Mouse (Mus musculus): ENCODE measurements at regions not wholly inside any gene's neighbourhood (a gene's known extent, or its start where the extent isn't known, plus 50 kb on each side); places are given as distances from the start of the nearest gene placed in this dataset.

DNA sequence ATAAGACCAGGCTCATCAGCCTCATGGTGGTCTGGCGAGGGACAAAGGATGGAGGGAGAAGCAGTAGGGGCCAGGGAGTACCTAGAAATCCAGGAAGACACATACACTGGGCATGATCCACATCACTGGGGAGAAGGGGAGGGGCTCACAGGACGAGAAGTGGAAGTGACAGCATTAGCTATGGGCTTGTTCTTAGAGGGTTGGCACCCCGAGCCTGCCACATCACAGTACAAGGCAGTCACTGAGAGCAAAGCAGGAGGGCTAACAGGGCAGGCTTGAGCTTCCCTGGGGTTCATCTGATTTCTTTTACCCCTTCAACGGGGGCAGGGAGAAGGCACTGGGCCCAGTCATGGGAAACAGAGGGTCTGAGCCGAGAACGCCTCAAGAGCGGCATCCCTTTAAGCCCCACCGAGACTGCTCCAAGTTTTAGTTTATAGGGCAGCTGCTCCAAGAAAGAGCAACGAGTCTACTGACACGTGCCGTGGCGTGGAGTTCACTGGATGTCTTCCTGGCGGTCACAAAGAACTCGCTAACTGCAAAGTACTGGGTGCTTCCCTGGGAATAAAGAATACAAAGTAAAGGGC, 115.1 kb upstream of the Foxn2 start:
- WGBS, result 12% methylated on average over 14 of the region's 14 CpGs
- Histone ChIP-seq H3K9me3 (peaks cover 4% of the 10 kb centered on the region), H3K36me3 (replicated peaks) (no peaks in the 10 kb centered on the region), H3K27me3 (peaks cover 64% of the 10 kb centered on the region), H3K9ac (no peak overlapping the region), H3K4me3 (replicated peaks) (no peak overlapping the region), H3K4me2 (peak overlapping the region; percentile 26), H3K27ac (peak overlapping the region; percentile 36; the same call in 1 of the 2 replicates), H3K4me1 (peaks cover 29% of the 10 kb centered on the region)
- peak; percentile 42; the same call in 1 of the 2 replicates for ATAC-seq (ENCODE audit: low FRiP score)

DNA sequence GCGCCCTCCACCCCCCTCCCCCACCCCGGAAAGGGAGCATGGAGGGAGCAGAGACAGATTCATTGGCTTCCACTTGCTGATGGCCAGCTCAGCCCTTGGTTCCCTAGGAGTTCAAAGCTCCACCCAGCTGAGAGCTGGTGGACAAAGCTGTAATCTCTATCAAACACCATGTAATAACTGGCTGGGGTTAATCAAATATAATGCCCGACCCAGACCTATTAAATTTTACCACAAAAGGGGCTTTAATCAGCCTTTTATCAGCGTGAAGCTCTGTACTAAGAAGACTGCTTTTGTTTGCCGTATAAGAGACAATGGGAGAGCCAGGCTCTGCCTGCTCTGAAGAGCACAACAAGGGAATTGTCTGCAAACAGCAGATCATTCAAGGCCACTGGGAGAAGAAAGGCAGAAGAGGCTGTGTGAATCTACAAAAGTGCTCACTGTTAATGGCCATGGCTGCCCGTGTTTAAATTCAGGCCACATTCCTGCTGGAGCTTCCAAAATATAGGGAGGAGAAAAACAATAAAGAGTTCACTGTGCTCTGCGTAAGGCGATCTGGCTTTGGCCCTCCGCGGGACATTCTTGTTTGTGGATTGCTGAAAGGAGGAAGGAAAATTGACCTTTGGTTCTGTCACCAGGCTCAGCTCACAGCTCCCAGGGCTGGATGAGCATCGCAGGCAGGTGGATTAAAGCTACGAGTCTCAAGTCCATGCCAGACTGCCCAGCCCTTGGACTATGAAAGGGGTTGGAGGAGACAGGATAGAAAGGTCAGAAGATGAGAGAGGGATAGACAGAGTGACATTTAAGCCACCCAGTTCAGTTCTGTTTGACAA, 114.4 kb upstream of the Foxn2 start:
- no peak overlapping the region for H3K9ac ChIP-seq
- peaks cover 29% of the 10 kb centered on the region for H3K4me1 ChIP-seq
- H3K27ac ChIP-seq, result peak overlapping the region; percentile 36; the same call in 1 of the 2 replicates
- peaks cover 69% of the 10 kb centered on the region for H3K27me3 ChIP-seq
- WGBS, result 7% methylated on average over 12 of the region's 12 CpGs
- H3K4me2 ChIP-seq, result peak overlapping the region; percentile 26
- ATAC-seq (ENCODE audit: low FRiP score), result peak; percentile 58
- no peaks in the 10 kb centered on the region for H3K36me3 ChIP-seq (replicated peaks)
- no peak overlapping the region for H3K4me3 ChIP-seq (replicated peaks)
- peaks cover 8% of the 10 kb centered on the region for H3K9me3 ChIP-seq

DNA sequence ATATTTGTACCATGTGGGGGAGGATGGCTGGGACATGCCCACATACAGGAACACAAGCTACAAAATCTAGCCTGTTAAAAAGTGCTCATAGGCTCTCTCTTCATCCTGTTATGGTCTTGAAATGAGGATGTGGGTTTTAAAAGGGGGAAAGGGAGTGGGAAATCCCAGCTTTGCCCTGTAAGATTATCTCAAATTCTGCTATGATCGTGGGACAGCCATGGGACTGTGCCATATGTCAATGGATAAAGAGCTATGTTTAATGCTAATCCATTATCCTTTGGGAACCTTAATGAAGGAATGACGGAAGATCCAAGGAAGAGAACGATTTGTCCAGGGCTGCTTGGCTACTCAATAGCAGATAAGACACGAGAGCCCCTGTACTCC, 113.8 kb upstream of the Foxn2 start:
- WGBS, result 75% methylated on average over 4 of the region's 4 CpGs
- Histone ChIP-seq H3K4me3 (replicated peaks) (no peak overlapping the region), H3K27me3 (peaks cover 66% of the 10 kb centered on the region), H3K4me1 (peaks cover 29% of the 10 kb centered on the region), H3K9ac (no peak overlapping the region), H3K27ac (no peak overlapping the region), H3K4me2 (0 out of 2 replicates have a peak overlapping the region, but pooled peaks have one; percentile 26), H3K36me3 (replicated peaks) (no peaks in the 10 kb centered on the region), H3K9me3 (peaks cover 9% of the 10 kb centered on the region)
- ATAC-seq (ENCODE audit: low FRiP score), result no peak

DNA sequence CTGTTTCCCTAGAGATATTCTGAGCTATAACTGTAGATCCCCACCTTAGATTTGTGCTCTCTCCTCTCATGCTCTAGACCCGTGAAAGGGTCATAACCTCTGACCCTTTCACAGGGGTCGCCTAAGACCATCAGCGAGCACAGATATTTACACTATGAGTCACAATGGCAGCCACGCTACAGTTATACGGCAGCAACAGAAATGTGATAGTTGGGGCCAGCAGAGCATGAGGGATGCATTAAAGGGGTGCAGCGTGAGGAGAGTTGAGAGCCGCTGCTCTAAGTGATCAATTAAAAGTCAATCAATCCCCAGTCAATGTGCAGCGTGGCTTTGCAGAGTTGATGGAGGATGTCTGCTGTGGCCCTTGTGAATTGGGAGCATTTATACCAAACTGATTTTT, 112.7 kb upstream of the Foxn2 start:
- ATAC-seq (ENCODE audit: low FRiP score), result no peak
- H3K27ac ChIP-seq, result no peak overlapping the region
- no peak overlapping the region for H3K4me2 ChIP-seq
- H3K4me1 ChIP-seq, result peaks cover 29% of the 10 kb centered on the region
- peaks cover 57% of the 10 kb centered on the region for H3K27me3 ChIP-seq
- no peak overlapping the region for H3K9ac ChIP-seq
- WGBS, result 50% methylated on average over 8 of the region's 8 CpGs
- H3K4me3 ChIP-seq (replicated peaks), result no peak overlapping the region
- peaks cover 9% of the 10 kb centered on the region for H3K9me3 ChIP-seq
- H3K36me3 ChIP-seq (replicated peaks), result no peaks in the 10 kb centered on the region

DNA sequence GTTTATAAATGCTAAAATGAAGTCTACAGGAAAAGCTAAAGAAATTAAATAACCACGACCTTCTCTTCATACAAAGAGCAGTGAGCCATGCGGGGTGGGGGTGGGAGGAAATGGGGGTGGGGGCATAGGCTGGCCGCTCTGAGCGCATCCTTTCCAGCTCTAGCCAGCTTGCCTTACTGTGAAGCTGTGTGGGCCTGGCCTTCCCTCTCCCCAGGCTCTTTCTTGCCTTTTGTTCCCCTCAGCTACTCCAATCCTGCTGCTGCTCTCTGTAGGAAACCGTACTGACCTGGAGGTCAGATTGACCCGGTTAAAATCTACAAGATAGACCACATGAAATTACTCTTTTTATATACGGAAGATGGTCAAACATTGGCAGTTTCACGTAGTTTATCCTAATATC, 111.7 kb upstream of the Foxn2 start:
- peaks cover 29% of the 10 kb centered on the region for H3K4me1 ChIP-seq
- ATAC-seq (ENCODE audit: low FRiP score), result peak; percentile 47; the same call in 1 of the 2 replicates
- H3K9me3 ChIP-seq, result peaks cover 9% of the 10 kb centered on the region
- no peaks in the 10 kb centered on the region for H3K36me3 ChIP-seq (replicated peaks)
- H3K27ac ChIP-seq, result no peak overlapping the region
- H3K4me2 ChIP-seq, result no peak overlapping the region
- H3K27me3 ChIP-seq, result peaks cover 53% of the 10 kb centered on the region
- H3K4me3 ChIP-seq (replicated peaks), result no peak overlapping the region
- H3K9ac ChIP-seq, result 0 out of 2 replicates have a peak overlapping the region, but pooled peaks have one; percentile 12
- WGBS, result 9% methylated on average over 8 of the region's 8 CpGs

DNA sequence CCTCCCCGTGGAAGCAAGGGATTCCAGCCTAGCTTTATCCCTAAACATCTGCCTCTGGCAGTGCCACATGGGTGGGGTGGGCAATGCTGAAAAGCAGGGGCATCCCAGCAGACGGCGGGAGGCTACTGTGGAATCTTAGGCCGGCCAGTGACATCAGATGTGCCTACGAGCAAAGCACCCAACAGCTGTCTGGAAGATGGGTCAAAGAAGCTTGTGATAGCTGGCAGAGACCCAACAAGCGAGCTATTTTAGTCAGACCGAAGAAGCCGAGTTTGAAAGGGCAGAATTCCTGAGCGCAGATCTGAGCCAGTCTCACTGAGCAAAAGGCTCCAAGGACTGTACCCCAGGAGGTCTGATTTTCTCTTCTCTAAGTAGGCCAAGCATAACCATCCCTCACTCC, 110.8 kb upstream of the Foxn2 start:
- Histone ChIP-seq H3K4me3 (replicated peaks) (no peak overlapping the region), H3K27ac (no peak overlapping the region), H3K9ac (no peak overlapping the region), H3K27me3 (peaks cover 46% of the 10 kb centered on the region), H3K9me3 (peaks cover 9% of the 10 kb centered on the region), H3K36me3 (replicated peaks) (no peaks in the 10 kb centered on the region), H3K4me2 (no peak overlapping the region), H3K4me1 (peaks cover 29% of the 10 kb centered on the region)
- WGBS, result 78% methylated on average over 9 of the region's 9 CpGs
- ATAC-seq (ENCODE audit: low FRiP score), result no peak

DNA sequence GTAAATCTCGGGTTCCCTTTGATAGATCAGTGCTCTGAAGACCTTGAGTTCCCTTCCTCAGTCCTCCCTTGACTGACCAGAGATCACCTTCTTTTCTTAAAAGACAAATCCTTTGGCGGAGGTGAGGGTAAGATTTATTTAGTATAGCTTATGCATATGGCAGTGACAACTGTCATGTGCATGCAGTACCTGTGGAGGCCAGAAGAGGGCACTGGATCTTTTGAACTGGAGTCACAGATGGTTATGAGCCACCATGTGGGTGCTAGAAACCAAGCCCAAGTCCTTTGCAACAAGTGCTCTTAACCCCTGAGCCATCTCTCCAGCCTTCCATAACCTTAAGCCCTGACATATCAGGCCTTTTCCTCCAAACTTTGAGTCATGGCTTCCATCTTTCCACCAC, 110.4 kb upstream of the Foxn2 start:
- ATAC-seq (ENCODE audit: low FRiP score), result no peak
- Histone ChIP-seq H3K4me1 (peaks cover 27% of the 10 kb centered on the region), H3K4me3 (replicated peaks) (no peak overlapping the region), H3K36me3 (replicated peaks) (no peaks in the 10 kb centered on the region), H3K9me3 (peaks cover 9% of the 10 kb centered on the region), H3K4me2 (no peak overlapping the region), H3K27me3 (peaks cover 42% of the 10 kb centered on the region), H3K9ac (no peak overlapping the region), H3K27ac (no peak overlapping the region)
- WGBS, result 87% methylated on average over 2 of the region's 2 CpGs

DNA sequence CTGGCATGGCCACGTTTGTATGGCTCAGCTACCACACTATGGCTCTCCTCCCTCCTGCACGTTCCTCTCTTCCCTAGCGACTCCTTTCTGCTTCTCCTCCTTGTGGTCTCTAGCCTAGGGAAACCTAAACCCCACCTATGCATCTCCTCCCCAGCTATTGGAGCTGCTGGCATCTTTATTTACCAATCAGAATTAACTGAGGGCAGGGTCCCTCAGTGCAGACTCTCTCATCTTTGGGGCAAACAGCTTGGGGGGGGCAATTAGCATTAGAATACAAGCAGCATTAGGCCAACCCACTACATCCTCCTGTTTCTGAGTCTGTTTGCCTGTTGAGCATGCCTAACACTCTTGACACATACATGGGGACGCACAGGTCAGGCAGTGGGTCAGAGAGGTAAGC, 106.7 kb upstream of the Foxn2 start:
- H3K27ac ChIP-seq, result no peak overlapping the region
- peaks cover 3% of the 10 kb centered on the region for H3K4me1 ChIP-seq
- no peaks in the 10 kb centered on the region for H3K36me3 ChIP-seq (replicated peaks)
- peaks cover 9% of the 10 kb centered on the region for H3K9me3 ChIP-seq
- ATAC-seq (ENCODE audit: low FRiP score), result no peak
- WGBS, result 46% methylated on average over 4 of the region's 4 CpGs
- H3K4me2 ChIP-seq, result no peak overlapping the region
- H3K27me3 ChIP-seq, result peaks cover 25% of the 10 kb centered on the region
- no peak overlapping the region for H3K4me3 ChIP-seq (replicated peaks)
- H3K9ac ChIP-seq, result no peak overlapping the region

DNA sequence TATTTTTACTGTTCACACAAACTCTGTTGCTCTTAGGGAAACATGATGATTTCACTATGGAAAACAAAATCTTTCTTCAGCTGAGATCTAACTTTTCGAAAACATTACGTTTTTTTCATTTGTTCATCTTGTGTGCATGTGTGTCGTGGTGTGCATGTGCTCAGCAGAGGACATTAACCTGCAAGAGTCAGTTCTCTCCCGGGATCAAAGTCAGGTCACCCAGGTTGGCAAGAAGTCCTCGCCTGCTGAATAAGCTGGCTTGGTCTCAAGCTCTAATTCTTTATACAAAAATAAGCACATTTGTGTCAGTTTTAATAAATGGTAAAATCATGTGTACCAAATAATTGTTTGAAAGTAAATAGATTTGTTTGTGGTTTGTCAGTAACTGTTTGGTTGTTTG, 105.2 kb upstream of the Foxn2 start:
- Histone ChIP-seq H3K9ac (no peak overlapping the region), H3K4me2 (no peak overlapping the region), H3K27ac (no peak overlapping the region), H3K27me3 (peaks cover 13% of the 10 kb centered on the region; the same call in 1 of the 2 replicates), H3K9me3 (peaks cover 7% of the 10 kb centered on the region), H3K4me3 (replicated peaks) (no peak overlapping the region), H3K4me1 (no peaks in the 10 kb centered on the region), H3K36me3 (replicated peaks) (no peaks in the 10 kb centered on the region)
- 86% methylated on average over 5 of the region's 5 CpGs for WGBS
- no peak for ATAC-seq (ENCODE audit: low FRiP score)

DNA sequence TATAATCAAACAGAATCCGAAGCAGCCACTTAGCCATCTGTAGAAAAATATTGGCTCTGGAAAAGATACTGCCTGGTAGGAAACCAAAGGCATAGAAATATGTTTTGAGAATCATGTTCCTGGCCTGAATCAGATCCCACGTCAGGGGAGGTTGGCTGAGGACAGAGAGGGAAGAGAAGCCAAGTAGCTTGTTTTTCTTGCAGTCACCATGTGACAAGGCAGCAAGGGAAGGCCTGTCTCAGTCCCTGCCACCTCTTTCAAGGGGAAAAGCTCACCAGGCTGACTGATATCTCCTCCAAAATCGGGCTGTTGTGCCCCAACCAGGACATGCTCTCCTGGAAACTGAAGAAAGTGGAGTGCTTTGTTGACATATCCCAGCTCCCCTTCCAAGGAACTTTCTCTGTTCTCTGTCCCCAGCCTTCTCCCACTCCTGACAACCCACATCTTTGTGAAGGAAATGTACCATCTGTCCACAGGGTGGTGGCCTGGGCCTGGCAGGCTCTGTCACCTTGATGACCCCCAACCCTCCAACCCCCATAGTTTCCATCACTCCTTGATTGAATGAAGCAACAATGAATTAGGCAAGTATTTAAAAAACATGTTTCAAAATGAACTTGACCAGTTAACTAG, 104.3 kb upstream of the Foxn2 start:
- 71% methylated on average over 3 of the region's 3 CpGs for WGBS
- no peak overlapping the region for H3K9ac ChIP-seq
- H3K4me2 ChIP-seq, result no peak overlapping the region
- H3K36me3 ChIP-seq (replicated peaks), result no peaks in the 10 kb centered on the region
- ATAC-seq (ENCODE audit: low FRiP score), result no peak
- no peak overlapping the region for H3K27ac ChIP-seq
- H3K9me3 ChIP-seq, result no peaks in the 10 kb centered on the region
- no peaks in the 10 kb centered on the region for H3K4me1 ChIP-seq
- H3K27me3 ChIP-seq, result peaks cover 5% of the 10 kb centered on the region; the same call in 1 of the 2 replicates
- H3K4me3 ChIP-seq (replicated peaks), result no peak overlapping the region

DNA sequence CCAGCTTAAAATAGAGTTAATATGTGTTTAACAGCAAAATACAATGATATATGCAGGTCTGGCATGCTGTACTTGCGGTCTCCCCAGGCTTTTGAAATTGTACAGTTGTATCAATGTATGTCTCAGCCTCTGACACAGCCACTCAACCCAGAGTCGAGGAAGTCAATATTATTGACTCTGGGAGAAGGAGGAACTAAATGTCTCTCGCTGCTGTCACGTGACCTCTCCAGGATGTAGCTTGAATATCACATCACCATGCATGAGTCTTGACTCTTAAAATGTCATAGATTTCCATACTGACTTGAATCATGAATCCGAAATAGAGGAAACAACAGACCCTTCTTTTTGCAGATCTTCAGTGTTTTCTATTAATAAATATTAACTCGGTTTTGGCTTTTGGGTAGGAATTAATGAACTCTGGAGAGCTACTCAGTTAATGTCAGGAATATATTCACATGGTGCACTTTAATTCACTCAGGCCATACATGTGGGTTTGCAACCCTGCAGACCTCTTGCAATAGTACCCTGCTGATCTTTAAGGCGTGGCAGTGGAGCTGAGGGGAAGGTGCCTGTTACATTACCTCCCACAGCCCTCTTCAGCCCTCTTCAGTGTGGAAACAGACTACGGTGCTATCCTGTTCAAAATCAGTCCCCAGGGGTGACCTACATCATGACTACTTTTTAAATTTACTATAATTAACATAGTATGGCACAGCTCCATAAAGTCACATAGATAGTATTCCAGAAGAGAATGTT, 102.7 kb upstream of the Foxn2 start:
- Histone ChIP-seq H3K4me3 (replicated peaks) (no peak overlapping the region), H3K27ac (no peak overlapping the region), H3K36me3 (replicated peaks) (no peaks in the 10 kb centered on the region), H3K27me3 (peaks cover 5% of the 10 kb centered on the region; the same call in 1 of the 2 replicates), H3K9me3 (no peaks in the 10 kb centered on the region), H3K4me1 (no peaks in the 10 kb centered on the region), H3K4me2 (no peak overlapping the region), H3K9ac (no peak overlapping the region)
- WGBS, result 87% methylated on average over 8 of the region's 8 CpGs
- ATAC-seq (ENCODE audit: low FRiP score), result no peak

DNA sequence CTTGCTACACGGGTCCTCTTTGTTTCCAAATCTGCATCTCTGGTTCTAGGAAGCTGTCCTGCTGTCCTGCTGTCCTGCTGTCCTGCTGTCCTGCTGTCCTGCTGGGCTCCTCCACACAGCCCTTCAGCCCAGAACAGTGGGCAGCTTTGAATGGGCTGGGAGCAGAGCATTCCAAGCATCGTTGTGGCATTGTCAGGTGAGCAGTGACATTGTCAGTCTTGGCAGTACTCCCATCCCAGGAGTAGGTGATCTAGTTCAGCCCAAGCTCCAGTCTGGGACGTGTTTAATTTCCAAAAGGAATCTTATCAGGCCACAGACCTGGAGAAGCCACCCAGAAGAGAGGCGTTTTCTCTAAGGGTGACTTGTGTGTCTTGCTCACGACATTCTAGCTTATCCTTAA, 99.4 kb upstream of the Foxn2 start:
- Histone ChIP-seq H3K4me2 (no peak overlapping the region), H3K27ac (no peak overlapping the region), H3K9me3 (no peaks in the 10 kb centered on the region), H3K36me3 (replicated peaks) (no peaks in the 10 kb centered on the region), H3K9ac (no peak overlapping the region), H3K4me1 (no peaks in the 10 kb centered on the region), H3K4me3 (replicated peaks) (no peak overlapping the region), H3K27me3 (no peaks in the 10 kb centered on the region)
- WGBS, result 66% methylated on average over 5 of the region's 5 CpGs
- ATAC-seq (ENCODE audit: low FRiP score), result no peak

Measured in forebrain, embryonic 12.5 days (tissue).